Mouse (Mus musculus): ENCODE measurements around the gene 6430548M08Rik.

The 6430548M08Rik gene

GRCm38 (mm10) chr8:120177318-120178123 lies 63.6 kb downstream of the 6430548M08Rik start, which contains the start of gene Fam92b:
Gene Fam92b (minus strand): TSS chr8:120177466.
- no peak for ATAC-seq (ENCODE audit: insufficient number of reproducible peaks, low FRiP score, low TSS enrichment)

- no peak for ATAC-seq (ENCODE audit: insufficient number of reproducible peaks, low FRiP score, low TSS enrichment)
Observed at GRCm38 (mm10) chr8:120178124-120178514, 64.2 kb downstream of the 6430548M08Rik start.

GRCm38 (mm10) chr8:120179027-120179431 lies 65.1 kb downstream of the 6430548M08Rik start:
- peak; percentile 72; the same call in 1 of the 2 replicates for ATAC-seq (ENCODE audit: insufficient number of reproducible peaks, low FRiP score, low TSS enrichment)

- no peak for ATAC-seq (ENCODE audit: insufficient number of reproducible peaks, low FRiP score, low TSS enrichment)
Observed at GRCm38 (mm10) chr8:120180445-120180970, 66.6 kb downstream of the 6430548M08Rik start.

- ATAC-seq (ENCODE audit: insufficient number of reproducible peaks, low FRiP score, low TSS enrichment), result no peak
Observed at GRCm38 (mm10) chr8:120181274-120181673, 67.3 kb downstream of the 6430548M08Rik start.

- ATAC-seq (ENCODE audit: insufficient number of reproducible peaks, low FRiP score, low TSS enrichment), result no peak
Observed at GRCm38 (mm10) chr8:120181861-120182414, 68.0 kb downstream of the 6430548M08Rik start.

- ATAC-seq (ENCODE audit: insufficient number of reproducible peaks, low FRiP score, low TSS enrichment), result no peak
Observed at GRCm38 (mm10) chr8:120184366-120184765, 70.4 kb downstream of the 6430548M08Rik start.

GRCm38 (mm10) chr8:120184850-120185792 lies 71.2 kb downstream of the 6430548M08Rik start:
- no peak for ATAC-seq (ENCODE audit: insufficient number of reproducible peaks, low FRiP score, low TSS enrichment)

- no peak for ATAC-seq (ENCODE audit: insufficient number of reproducible peaks, low FRiP score, low TSS enrichment)
Observed at GRCm38 (mm10) chr8:120186454-120186853, 72.5 kb downstream of the 6430548M08Rik start.

GRCm38 (mm10) chr8:120188510-120188909 lies 74.6 kb downstream of the 6430548M08Rik start:
- ATAC-seq (ENCODE audit: insufficient number of reproducible peaks, low FRiP score, low TSS enrichment), result no peak

- ATAC-seq (ENCODE audit: insufficient number of reproducible peaks, low FRiP score, low TSS enrichment), result 0 out of 2 replicates have a peak, but pooled peaks have one; percentile 12
Observed at GRCm38 (mm10) chr8:120189440-120189839, 75.5 kb downstream of the 6430548M08Rik start.

GRCm38 (mm10) chr8:120190107-120190809 lies 76.3 kb downstream of the 6430548M08Rik start:
- ATAC-seq (ENCODE audit: insufficient number of reproducible peaks, low FRiP score, low TSS enrichment), result no peak

- ATAC-seq (ENCODE audit: insufficient number of reproducible peaks, low FRiP score, low TSS enrichment), result peak; percentile 95
Observed at GRCm38 (mm10) chr8:120190810-120191413, 77.0 kb downstream of the 6430548M08Rik start.

- ATAC-seq (ENCODE audit: insufficient number of reproducible peaks, low FRiP score, low TSS enrichment), result no peak
Observed at GRCm38 (mm10) chr8:120191633-120192032, 77.7 kb downstream of the 6430548M08Rik start.

GRCm38 (mm10) chr8:120192118-120192517 lies 78.2 kb downstream of the 6430548M08Rik start:
- ATAC-seq (ENCODE audit: insufficient number of reproducible peaks, low FRiP score, low TSS enrichment), result no peak

GRCm38 (mm10) chr8:120201351-120201750 lies 87.4 kb downstream of the 6430548M08Rik start:
- no peak for ATAC-seq (ENCODE audit: insufficient number of reproducible peaks, low FRiP score, low TSS enrichment)

GRCm38 (mm10) chr8:120202546-120202945 lies 88.6 kb downstream of the 6430548M08Rik start:
- no peak for ATAC-seq (ENCODE audit: insufficient number of reproducible peaks, low FRiP score, low TSS enrichment)

- ATAC-seq (ENCODE audit: insufficient number of reproducible peaks, low FRiP score, low TSS enrichment), result no peak
Observed at GRCm38 (mm10) chr8:120204736-120205360, 90.9 kb downstream of the 6430548M08Rik start.

GRCm38 (mm10) chr8:120205916-120206315 lies 92.0 kb downstream of the 6430548M08Rik start:
- no peak for ATAC-seq (ENCODE audit: insufficient number of reproducible peaks, low FRiP score, low TSS enrichment)
